Mouse (Mus musculus): ENCODE data around the gene Rbm8a.

Gene Rbm8a

DNA sequence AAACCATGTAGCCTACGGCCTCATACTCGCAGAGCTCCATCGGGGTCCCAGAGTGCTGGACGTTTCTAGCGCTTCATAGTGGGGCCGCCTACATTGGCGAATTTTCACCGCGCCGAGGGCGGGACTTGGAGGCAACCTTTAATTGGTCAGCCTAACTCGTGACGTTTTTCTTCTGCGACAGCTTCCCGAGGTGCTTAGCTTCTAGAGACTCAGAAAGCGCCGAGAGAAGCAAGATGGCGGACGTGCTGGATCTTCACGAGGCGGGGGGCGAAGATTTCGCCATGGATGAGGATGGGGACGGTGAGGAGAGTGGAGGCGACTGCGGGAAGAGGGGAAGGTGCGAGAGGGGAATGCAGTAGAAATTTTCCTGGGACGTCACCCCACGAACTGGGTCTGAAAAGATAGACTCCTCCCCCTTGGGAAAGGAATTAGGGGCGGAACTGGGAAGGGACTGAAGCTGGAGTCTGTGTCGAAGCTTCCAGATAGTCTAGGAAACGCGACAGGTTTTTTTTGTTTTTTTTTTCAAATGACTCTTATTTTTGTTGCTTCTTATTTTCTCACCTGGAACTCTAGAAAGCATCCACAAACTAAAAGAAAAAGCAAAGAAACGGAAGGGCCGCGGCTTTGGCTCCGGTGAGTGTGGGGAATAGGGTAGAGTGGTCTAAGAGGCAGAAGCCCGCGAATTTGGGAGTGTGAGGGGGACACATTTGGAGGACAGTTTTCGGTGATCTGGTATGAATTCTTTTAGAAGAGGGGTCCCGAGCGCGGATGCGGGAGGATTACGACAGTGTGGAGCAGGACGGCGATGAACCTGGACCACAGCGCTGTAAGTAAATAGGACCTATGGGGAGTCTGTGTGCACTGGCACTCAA, at the start of gene Rbm8a:
Gene Rbm8a (plus strand): TSS at position 205 of the 872 bp plus-strand sequence.
- peak; percentile 91 to 93 for DNase-seq (ENCODE audit: low spot score in 2 of 2)

DNA sequence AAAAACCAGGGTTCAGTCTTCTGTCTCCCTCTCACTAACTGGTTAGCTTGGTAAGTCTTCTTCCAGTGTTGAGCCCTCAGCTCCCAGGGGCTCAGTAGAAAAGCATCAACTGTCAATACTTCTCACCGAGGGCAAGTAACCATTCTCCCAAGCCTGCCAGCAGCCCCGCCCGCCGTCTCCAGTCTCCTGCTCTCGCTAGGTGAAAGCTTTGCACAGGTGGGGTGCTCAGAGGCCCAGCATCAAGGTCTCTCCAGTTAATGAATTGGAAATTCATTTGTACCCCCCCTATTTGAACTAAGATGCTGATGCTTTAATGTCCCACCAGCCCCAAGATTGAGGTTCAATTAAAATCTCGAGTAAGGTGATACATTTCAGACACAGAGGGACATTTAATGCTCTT, 48.6 kb upstream of the Rbm8a start:
- no peak for DNase-seq (ENCODE audit: low spot score in 2 of 2)

DNA sequence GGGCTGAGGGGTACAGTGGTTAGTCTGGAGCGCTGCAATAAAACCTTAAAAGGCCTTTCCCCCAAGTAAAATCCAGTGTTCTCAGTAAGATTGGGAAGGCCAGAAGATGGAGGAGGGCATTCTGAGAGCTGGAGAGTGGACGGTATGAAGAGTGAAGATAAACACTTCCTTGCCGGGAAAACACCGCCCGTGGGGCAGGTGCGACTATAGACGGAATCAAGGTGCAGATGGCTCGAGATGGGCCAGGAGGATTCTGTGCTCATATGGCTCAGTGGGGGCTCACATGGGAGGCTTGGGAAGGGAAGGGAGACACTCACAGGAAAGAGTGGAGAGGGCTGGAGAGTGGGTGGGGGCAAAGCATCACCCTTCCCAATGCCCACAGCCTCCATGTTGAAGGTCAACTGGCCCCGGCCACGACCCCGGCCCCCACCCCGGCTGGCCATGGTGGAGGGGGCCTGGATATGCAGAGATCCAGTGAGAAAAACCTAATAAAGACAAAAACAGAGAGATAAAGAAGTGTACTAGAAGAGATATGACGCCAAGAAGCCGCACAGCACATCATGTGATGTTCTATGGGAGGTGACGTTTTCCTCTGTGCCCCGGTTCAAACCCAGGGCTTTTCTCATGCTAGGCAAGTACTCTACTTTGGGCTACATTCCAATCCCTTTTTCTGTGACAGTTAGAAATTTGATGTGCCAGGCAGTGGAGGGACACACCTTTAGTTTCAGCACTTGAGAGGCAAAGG, 47.8 kb upstream of the Rbm8a start:
- DNase-seq (ENCODE audit: low spot score in 2 of 2), result no peak

DNA sequence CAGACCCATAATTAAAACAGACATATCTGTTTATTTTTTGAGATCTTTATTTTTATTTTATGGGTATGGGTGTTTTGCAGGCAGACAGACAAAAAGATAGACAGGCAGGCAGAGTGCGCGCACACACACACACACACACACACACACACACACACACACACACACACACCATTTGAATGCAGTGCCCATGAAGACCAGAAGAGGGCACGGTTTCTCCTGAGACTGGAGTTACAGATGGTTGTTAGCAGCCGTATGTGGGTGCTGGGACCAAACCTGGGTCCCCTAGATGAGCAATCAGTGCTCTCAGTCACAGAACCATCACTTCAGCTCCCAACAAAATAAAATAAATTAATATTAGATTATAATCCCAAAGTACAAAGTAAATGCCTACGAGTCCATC, 46.3 kb upstream of the Rbm8a start:
- DNase-seq (ENCODE audit: low spot score in 2 of 2), result no peak

DNA sequence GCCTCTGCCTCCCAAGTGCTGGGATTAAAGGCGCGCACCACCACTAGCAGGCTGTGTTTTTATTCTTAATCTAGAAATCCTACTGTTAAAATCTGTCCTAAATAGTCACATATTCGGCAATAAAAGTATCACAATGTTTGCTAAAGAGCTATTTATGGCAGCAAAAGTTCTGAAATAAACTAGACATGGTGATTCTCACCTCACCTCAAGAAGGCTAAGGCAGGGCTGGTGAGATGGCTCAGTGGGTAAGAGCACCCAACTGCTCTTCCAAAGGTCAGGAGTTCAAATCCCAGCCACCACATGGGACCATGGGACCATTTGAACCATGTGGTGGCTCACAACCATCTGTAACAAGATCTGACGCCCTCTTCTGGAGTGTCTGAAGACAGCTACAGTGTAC, 39.1 kb upstream of the Rbm8a start:
- no peak for DNase-seq (ENCODE audit: low spot score in 2 of 2)

DNA sequence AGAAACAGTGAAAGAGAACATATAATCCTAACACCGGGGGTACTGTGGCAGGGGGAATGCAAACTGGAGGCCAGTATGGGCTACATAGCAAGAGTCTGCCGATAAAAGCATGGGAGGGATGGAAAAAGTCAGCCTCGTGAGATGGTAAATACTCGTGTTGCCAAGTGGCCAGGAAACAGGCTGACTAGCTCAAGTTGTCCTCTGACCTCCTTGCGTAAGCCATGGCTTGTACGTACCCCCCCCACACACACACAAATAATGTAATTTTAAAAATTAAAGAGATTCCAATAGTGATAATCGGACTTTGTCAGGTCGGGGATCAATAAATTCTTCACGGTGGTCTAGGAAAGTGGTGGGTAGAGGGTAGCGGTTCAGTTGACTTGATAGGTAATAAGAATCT, 36.4 kb upstream of the Rbm8a start:
- DNase-seq (ENCODE audit: low spot score in 2 of 2), result no peak

DNA sequence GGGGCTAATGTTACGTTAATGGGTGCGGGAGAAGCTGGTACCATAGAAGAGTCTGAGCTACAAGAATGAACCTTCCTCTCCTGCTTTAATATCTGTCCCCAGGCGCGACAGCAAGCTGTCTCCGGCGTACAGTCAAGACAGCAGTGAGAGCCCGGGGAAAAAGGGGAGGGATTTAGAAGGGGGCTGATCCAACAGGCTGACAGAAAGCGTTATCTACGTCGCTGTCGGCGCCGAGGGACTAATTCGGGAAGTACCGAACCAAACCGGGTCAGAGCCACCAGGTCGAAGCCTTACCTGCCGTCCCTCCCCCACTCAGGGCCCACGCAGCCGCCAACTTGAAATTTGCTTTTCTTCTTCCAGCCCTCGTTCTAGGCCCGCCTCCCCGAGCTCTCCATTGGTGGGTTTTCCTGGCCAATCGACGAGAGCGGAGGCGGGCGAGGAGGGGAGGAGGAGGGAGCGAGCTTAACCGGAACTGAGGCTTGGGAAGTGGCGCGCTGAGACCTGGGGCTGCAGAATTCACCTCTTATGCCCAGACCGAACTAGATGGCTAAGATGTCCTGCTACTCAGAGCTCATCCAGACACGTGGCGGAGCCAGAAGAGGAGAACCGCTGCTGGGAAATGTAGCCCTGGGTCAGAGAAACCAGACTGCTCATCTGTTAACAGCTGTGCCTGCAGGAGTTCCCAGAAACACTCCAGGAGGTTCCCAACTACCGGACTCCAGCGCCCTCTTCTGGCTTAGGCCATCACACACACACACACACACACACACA, 35.8 kb upstream of the Rbm8a start, which contains the start of gene Polr3gl:
Gene Polr3gl (minus strand): TSS at position 392 of the 771 bp plus-strand sequence.
- peak; percentile 91 for DNase-seq (ENCODE audit: low spot score in 2 of 2)

DNA sequence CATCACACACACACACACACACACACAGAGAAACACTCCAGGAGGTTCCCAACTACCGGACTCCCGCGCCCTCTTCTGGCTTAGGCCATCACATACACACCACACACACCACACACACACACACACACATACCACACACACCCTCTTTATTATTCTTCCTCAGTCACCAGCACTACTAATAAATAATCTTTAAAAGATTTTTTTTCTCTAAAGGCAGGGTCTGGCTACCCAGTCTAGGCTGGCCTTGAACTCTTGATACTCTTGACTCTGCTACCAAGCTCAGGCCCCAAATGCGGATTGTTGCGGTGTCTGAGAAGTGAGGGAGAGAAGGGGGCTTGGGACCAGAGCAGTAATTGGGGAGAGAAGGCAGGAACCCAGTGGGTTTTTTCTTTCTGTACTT, 34.9 kb upstream of the Rbm8a start:
- DNase-seq (ENCODE audit: low spot score in 2 of 2), result no peak

DNA sequence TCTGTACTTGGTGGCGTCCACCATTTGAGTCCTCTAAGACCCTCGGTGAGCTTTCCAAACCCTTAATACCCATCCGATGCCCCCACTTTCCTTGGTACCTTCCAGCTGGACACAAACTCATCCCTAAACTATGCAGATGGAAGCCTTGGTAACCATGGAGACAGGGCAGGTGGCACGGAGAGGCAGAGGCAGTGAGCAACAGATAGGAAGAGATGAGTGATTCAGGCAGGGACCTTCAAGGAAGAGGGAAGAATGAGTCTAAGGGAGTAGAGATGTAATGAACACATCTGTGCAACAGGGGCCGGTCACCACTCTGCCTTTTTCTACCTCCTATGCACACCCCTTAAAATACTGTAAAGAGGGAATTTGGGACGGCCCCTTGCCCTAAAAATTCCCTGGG, 34.1 kb upstream of the Rbm8a start:
- no peak for DNase-seq (ENCODE audit: low spot score in 2 of 2)

DNA sequence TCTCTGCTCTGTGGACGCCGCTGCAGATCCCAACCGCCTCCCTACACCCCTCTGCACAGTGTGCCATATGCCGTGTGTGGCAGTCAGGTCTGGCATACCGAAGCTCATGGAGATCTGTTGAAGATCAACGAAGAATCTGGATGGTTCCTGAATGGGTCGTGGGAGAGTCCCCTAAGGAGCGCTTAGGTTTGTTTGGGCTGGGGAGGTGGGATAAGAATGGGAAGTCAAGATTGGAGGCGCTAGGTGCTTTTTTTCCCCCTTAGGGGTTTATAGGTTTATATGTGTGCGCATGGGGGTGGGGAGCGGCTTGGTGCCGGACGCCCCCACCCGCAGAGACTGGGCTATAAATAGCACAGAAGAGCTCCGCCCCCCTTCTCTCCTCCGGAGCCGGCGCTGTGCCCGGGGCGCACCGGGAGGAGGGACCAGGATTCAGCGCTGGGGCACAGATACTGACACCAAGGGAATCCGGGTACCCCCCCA, 33.5 kb upstream of the Rbm8a start, which contains the start of gene Ankrd34a:
Gene Ankrd34a (plus strand): TSS at position 409 of the 480 bp plus-strand sequence.
- DNase-seq (ENCODE audit: low spot score in 2 of 2), result no peak

DNA sequence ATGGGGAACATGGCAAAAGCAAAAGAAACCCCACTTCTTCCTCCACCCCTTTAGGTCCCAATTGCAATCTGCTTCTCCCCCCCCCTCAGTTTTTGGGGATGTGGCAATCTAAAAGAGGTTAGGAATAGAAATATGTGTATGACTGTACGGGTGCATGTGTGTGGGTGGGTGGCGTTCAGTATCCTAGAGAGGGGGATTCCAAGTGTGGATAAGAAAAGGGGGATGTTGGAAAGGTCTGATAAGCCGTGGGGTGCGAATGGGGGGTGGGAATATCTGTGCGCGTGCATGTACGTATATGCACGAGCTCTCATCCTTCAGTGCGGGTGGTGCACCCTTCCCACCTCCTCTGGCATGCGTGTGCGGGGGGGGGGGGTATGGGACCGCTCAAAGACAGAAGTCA, 32.9 kb upstream of the Rbm8a start:
- DNase-seq (ENCODE audit: low spot score in 2 of 2), result no peak

DNA sequence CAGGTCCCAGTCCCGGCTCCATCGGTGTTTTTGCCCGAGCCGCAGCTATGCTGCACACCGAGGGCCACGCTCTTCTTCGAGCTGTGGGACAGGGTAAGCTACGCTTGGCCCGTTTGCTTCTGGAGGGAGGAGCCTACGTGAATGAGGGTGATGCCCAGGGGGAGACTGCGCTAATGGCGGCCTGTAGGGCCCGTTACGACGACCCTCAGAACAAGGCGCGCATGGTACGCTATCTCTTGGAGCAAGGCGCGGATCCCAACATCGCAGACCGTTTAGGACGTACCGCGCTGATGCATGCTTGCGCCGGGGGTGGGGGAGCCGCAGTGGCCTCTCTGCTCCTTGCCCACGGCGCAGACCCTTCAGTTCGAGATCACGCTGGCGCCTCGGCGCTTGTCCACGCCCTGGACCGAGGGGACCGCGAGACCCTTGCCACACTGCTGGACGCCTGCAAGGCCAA, 32.3 kb upstream of the Rbm8a start:
- DNase-seq (ENCODE audit: low spot score in 2 of 2), result no peak

DNA sequence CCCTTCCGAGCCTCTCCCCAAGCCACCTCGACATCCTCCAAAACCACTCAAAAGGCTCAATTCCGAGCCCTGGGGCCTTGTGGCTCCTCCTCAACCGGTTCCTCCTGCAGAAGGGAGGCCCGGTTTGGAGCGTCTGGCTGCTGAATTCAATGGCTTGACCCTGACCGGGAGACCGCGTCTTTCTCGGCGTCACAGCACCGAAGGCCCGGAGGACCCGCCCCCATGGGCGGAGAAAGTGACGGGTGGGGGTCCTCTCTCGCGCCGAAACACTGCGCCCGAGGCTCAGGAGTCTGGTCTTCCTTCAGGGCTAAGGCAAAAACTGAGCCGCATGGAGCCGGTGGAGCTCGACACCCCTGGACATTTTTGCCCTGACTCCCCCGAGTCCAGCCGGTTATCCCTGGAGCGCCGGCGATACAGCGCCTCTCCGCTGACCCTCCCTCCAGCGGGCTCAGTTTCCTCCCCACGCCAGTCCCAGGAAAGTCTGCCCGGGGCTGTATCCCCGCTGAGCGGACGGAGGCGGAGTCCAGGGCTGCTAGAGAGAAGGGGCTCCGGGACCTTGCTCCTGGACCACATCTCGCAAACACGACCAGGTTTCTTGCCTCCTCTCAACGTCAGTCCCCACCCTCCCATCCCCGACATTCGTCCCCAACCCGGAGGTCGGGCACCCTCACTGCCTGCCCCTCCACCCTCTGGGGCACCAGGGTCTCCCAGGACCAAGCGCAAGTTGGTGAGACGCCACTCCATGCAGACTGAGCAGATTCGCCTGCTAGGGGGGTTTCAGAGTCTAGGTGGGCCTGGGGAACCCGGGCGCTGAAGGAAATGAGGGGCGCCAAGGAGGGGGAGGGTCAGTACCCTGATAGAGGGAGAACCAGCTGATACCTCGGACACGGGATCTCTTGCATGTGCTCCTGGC, 31.3 kb upstream of the Rbm8a start:
- DNase-seq (ENCODE audit: low spot score in 2 of 2), result no peak

DNA sequence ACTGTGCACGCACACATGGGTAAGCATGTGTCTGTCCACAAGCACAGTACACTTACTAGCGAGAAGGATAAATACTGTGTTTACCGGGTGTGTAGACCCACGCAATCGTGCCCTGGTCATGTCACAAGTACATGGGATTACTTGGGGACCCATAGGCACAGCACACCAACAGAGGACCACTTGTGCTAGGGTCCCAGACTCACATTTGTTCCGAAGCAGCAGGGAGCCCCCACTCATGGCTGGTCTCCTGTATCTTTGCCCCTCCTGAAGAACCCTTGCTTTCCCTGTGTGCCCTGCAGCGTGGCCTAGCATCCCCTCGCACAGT, 30.7 kb upstream of the Rbm8a start:
- no peak for DNase-seq (ENCODE audit: low spot score in 2 of 2)

DNA sequence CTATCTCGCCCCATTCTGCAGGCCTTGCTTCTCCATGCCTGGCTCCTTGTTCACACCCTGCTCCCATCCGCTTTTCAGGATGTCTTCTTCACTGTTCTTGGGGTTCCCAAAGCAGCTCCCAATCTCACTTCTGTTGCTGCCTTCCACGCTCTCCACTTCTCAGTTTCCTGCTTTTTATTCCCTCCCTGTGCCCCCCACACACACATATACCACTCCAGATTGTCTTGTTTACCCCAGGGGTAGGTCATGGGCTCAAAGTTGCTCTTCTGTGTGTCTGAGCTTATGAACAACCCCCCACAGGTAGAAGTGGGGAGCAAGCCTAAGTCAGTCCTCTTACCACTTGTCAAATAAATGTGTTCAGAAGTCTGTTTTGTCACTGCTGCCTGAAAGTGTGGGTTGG, 30.3 kb upstream of the Rbm8a start:
- DNase-seq (ENCODE audit: low spot score in 2 of 2), result no peak

DNA sequence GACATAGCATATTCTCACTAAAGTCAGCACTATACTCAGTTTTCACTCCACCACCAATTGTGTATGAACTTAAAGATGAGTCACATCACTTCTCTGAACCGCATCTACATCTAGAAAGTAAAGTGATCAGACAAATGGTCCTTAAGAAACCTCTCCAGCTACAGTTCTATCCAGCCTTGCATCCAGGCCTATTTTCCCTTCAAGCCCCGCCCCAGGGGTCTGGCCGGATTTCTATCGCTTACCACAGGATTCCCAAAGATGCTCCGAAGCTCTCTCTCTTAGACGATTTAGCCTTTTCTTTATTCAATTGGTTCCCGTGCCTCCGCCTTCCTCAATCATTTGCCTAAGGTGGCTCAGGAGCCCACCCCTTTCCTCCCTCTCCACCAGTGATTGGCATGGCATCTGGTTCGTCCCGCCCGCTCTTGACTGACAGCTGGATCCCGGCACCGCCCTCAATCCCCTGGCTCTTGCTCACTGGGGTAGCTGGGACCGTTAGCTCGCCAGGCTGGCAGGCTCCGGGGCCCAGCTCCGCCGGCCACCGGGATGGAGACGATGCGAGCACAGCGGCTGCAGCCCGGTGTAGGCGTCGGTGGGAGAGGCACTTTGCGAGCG, 29.0 kb upstream of the Rbm8a start, which contains the start of gene Lix1l:
Gene Lix1l (plus strand): TSS at position 511 of the 612 bp plus-strand sequence.
- peak; percentile 83 to 85 for DNase-seq (ENCODE audit: low spot score in 2 of 2)

DNA sequence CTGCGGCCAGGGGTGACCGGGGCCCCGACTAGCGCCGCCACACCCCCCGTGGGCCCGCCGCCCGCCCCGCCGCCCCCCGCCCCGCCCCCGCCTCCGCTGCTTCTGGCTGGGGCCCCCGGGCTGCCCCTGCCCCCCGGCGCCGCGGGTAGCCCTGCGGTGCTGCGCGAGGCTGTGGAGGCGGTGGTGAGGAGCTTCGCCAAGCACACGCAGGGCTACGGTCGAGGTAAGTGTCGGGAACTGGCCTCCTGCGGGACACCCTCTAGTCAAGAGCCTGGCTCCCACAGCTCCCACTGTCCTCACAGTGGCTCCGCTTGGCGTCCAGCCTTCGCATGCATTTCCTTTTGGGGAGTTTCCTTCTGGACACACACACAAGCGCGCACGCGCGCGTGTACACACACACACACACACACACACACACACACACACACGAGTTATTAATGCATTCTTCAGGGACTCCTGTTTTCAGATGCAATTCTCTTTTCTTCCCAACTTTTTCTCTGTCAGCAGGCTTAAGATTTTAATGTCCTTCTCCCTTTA, 28.4 kb upstream of the Rbm8a start:
- DNase-seq (ENCODE audit: low spot score in 2 of 2), result no peak

DNA sequence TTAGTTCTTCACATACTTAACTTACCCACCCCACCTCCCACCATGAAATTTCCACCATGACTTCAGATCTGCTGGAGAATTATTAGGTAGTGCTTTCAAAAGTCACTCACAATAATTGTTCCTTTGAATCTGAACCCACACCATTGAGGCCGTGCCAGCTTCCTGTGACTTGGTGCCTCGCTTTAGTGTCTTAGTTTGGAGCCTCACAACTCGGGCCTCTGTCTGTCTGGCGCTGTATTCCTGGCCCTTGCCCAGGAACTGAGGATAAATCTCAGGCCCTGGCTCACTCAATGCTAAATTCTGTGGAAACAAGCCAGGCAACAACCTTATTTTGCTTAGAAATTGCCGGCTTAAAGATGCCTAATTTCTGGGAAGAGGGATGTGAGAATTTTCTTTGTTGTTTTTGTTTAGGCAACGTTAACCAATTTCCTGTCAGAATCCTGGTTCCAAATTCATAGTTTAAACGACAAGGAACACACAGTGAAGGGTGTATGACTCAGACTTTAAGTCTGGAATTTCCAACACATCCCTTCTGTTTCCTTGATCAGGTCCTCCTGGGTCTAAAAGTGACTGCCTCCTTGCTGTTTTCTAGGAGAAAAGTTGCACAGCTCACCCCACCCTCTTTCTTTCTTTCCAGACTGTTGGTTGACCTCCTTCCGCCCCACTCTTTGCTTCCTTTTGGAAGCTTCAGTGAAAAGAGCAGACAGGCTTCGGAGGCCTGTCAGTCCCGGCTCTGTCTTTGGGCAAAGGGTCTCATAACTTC, 27.6 kb upstream of the Rbm8a start:
- DNase-seq (ENCODE audit: low spot score in 2 of 2), result no peak

DNA sequence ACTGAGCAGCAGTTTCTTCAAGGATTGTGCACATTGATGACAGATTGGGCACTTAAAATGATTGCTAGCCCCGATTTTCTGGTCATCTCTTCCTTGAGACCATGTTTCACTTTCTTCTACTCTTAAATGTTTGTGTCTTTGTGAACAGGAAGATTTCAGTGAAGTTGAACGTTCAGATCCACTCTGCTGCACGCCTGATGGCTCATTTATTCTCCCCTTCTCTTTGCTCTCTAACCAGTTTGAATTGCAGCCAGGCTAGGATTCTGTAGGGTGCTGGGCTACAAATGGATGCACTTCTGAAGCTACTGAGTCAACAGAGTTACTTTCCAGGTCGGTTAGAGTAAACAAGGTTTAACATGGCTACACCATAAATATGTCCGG, 27.0 kb upstream of the Rbm8a start:
- no peak for DNase-seq (ENCODE audit: low spot score in 2 of 2)
